Mouse (Mus musculus) bone marrow macrophage, adult 2 months (primary cell): ENCODE measurements around the gene Ubqln4. TPM values are rescaled to one million over a fixed set of nuclear protein-coding genes. Genes with fewer than 3 reads are reported as not detected.

Experiments used
- H3K27ac ChIP-seq: 2 replicates; pipeline ENCODE4 v1.5.1; 2012; ENCODE audit warnings: low read depth, low read length; ENCODE audit not compliant: insufficient read depth
- H3K4me1 ChIP-seq: 2 replicates; pipeline ENCODE4 v1.6.1; 2012; ENCODE audit warnings: low read length; ENCODE audit not compliant: control insufficient read depth, insufficient read depth
- H3K4me3 ChIP-seq: 2 replicates; pipeline ENCODE4 v1.5.1; 2012; ENCODE audit warnings: mild to moderate bottlenecking, low read length, moderate library complexity; ENCODE audit not compliant: insufficient read depth
- CTCF ChIP-seq: IDR thresholded peaks from 2 replicates; pipeline ENCODE4 v1.5.1; 2012; ENCODE audit warnings: low read depth, mild to moderate bottlenecking, low read length, moderate library complexity
- POLR2A ChIP-seq: IDR thresholded peaks from 2 replicates; pipeline ENCODE4 v1.6.1; 2012; ENCODE audit warnings: mild to moderate bottlenecking, low read depth, low read length, borderline replicate concordance
- polyA plus RNA-seq: library from polyadenylated mRNA; stranded (reverse); fragments of >200 nt; gene quantifications from 2 replicates; pipeline ENCODE4 v1.2.4, GENCODE M21; 2012; ENCODE audit not compliant: missing spikeins, insufficient read depth, insufficient read length

Gene Ubqln4
- polyA plus RNA-seq, 1 experiment, result 25.8 TPM

- Histone ChIP-seq H3K4me1 (peaks cover 10% of the 10 kb centered on the region), H3K27ac (no peak overlapping the region), H3K4me3 (no peak overlapping the region)
- TF ChIP-seq POLR2A, result no peak
- TF ChIP-seq CTCF, result no peak
These were observed 10.4 kb downstream of the Ubqln4 start for GRCm38 (mm10) chr3:88563966-88564365.

- Histone ChIP-seq H3K27ac (no peak overlapping the region), H3K4me1 (peaks cover 14% of the 10 kb centered on the region), H3K4me3 (no peak overlapping the region)
- no peak for TF ChIP-seq POLR2A
- TF ChIP-seq CTCF, result no peak
These were observed 12.6 kb downstream of the Ubqln4 start for GRCm38 (mm10) chr3:88566116-88566515.

GRCm38 (mm10) chr3:88566536-88567061, 13.0 kb downstream of the Ubqln4 start:
- Histone ChIP-seq H3K27ac (no peak overlapping the region), H3K4me1 (peaks cover 14% of the 10 kb centered on the region), H3K4me3 (no peak overlapping the region)
- TF ChIP-seq POLR2A (no peak), CTCF (no peak)

DNA sequence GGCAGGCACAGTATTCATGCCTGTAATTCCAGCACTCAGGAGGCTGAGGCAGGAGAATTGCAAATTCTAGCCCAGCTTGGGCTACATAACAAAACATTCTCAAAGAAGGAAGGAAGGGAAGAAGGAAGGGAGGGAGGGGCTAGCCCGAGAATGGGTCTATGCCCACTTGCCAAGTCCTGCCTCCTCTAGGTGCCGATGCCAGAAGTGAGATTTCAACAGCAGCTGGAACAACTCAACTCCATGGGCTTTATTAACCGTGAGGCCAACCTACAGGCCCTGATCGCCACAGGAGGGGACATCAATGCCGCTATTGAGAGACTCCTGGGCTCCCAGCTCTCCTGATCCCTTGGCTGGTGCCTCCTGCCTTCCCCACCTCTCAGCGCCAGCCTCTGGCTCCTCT, 14.3 kb downstream of the Ubqln4 start:
- H3K4me3 ChIP-seq, result no peak overlapping the region
- peaks cover 14% of the 10 kb centered on the region for H3K4me1 ChIP-seq
- no peak overlapping the region for H3K27ac ChIP-seq
- no peak for TF ChIP-seq CTCF
- no peak for TF ChIP-seq POLR2A

GRCm38 (mm10) chr3:88568615-88569014, 15.1 kb downstream of the Ubqln4 start:
- H3K27ac ChIP-seq, result no peak overlapping the region
- H3K4me3 ChIP-seq, result no peak overlapping the region
- no peak for TF ChIP-seq CTCF
- no peak for TF ChIP-seq POLR2A
- peaks cover 14% of the 10 kb centered on the region for H3K4me1 ChIP-seq

DNA sequence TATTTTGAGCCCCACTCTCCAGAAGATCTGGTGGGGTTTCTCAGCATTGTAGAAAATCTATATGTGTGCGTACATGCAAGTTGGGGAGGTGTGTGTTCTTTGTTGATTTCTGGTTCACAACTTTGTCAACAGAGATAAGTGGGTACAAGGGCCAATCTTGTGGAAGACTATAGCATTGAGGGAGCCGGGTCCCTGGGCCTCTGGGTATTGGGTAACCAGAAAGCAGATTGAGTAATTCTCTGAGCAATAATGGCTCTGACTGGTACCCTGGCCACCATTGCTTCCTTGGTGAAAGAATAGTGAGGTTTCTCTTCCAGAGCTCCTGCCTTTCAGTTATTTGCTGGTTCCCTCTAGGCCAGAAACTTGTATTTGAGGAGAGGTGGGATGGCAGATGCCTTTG, 15.5 kb downstream of the Ubqln4 start:
- TF ChIP-seq CTCF, result no peak
- no peak for TF ChIP-seq POLR2A
- peaks cover 14% of the 10 kb centered on the region for H3K4me1 ChIP-seq

GRCm38 (mm10) chr3:88569694-88570093, 16.1 kb downstream of the Ubqln4 start:
- H3K4me3 ChIP-seq, result no peak overlapping the region
- peaks cover 14% of the 10 kb centered on the region for H3K4me1 ChIP-seq
- TF ChIP-seq CTCF, result no peak
- H3K27ac ChIP-seq, result no peak overlapping the region

More for the DNA sequence above, 15.5 kb downstream of the Ubqln4 start:
- H3K27ac ChIP-seq, result no peak overlapping the region
- H3K4me3 ChIP-seq, result no peak overlapping the region

DNA sequence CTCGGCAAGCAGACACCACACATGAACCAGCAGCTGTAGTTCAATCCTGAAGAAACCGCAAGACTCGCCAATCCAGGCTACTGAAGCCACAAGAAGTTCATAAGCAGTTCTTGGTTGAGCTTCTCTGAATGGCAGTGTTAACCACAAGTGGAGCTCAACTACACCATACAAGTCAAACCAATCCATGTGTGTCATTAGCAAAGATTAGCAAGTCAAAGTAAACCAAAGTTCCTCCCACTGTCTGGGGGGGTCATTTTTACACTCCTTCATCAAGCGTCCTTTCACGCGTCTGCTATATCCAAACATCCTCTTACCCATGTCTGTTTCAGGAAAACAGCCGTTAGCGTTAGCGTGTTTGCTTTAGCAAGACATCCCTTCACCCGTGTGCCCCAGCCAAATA, 16.8 kb downstream of the Ubqln4 start:
- TF ChIP-seq CTCF (no peak), POLR2A (no peak)
- Histone ChIP-seq H3K27ac (no peak overlapping the region), H3K4me1 (peaks cover 14% of the 10 kb centered on the region), H3K4me3 (no peak overlapping the region)

DNA sequence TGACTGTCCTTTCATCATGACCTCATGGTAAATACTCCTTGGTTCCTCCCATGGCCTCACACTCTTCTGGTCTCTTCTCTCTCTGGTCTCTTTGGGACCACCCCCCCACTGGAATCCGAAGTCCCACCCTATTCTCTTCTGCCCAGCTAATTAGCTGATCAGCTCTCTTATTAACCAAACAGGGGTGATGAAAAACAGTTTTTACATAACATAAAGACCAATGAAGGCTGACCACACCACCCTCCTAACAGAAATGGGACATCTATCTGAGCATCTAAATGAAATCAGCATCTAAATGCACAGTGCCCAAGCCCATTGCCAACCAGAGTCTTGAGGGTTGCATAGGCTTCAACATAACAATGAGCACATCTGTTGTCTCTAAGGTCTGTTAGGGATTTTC, 18.3 kb downstream of the Ubqln4 start:
- Histone ChIP-seq H3K4me1 (peaks cover 14% of the 10 kb centered on the region), H3K4me3 (no peak overlapping the region), H3K27ac (no peak overlapping the region)
- TF ChIP-seq POLR2A, result no peak
- TF ChIP-seq CTCF, result no peak

DNA sequence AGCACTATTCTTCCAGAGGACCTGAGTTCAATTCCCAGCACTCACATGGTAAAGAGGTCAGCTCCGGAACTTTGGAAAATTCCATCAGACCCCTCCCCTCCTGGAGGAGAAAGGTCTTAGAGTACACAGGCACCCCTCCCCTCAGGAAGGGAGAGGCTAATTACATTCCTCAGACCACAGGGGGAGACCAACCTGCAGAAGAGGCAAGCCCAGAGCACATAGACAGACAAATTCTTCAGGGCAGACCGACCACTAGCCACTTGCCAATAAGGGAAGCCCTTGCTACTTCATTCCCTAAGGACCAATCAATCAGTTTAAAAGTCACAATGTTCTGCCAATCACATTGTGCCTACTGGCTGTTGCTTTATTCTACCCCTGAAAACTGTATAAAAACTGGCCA, 19.3 kb downstream of the Ubqln4 start:
- Histone ChIP-seq H3K27ac (no peak overlapping the region), H3K4me1 (peaks cover 11% of the 10 kb centered on the region), H3K4me3 (no peak overlapping the region)
- TF ChIP-seq POLR2A, result no peak
- no peak for TF ChIP-seq CTCF

GRCm38 (mm10) chr3:88573810-88574209, 20.3 kb downstream of the Ubqln4 start:
- Histone ChIP-seq H3K4me1 (peaks cover 6% of the 10 kb centered on the region), H3K27ac (no peak overlapping the region), H3K4me3 (no peak overlapping the region)
- TF ChIP-seq CTCF (no peak), POLR2A (no peak)
